Mouse (Mus musculus) 3T3-L1 (cell line): Measurements from ENCODE around the gene Cip2a.

ENCODE experiments used
- DNase-seq: peaks from one replicate; pipeline ENCODE4 v3.0.0-alpha.2; 2015; ENCODE audit warnings: low read depth, low spot score

Cip2a gene

DNA sequence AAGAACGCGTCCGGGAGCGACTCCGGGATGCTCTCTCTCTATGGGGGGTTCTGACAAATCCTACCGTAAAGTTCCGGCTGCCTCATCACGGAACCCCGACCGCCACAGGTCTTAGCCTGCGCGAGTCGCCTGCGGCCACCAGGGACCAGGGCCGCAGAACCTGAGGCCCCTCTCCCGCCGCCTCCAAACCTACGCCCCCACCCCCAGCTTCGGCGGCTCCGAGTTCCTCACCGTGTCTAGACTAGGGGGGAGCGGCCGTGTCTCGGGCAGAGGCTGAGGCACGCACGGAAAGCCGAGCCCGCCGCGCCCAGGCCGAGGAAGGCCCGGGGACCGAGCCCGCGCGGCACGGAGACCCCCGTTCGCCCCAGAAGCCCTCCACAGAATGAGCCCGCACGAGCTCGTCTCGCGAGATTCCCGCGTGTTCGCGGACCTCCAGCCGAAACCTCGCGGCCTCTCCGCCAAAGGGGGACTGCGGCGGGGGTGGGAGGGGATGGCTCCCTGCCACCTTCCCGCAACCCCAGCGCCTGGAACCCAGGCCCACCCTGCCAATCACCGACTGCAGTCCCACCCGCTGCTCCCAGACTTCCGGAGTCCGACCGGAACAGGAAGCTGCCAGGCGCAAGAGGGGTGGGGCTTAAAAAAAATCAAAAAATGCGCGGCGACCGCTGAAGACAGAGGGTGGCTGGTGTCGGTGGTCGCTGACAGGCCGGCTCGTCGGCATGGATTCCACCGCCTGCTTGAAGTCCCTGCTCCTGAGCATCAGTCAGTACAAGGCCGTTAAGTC, at the start of gene Cip2a, which contains the start of gene Dzip3:
Cip2a (plus strand) TSS at position 627 of the 784 bp plus-strand sequence.
Dzip3 (minus strand) TSS at position 607 of the 784 bp plus-strand sequence.
- peak; percentile 94 for DNase-seq

DNA sequence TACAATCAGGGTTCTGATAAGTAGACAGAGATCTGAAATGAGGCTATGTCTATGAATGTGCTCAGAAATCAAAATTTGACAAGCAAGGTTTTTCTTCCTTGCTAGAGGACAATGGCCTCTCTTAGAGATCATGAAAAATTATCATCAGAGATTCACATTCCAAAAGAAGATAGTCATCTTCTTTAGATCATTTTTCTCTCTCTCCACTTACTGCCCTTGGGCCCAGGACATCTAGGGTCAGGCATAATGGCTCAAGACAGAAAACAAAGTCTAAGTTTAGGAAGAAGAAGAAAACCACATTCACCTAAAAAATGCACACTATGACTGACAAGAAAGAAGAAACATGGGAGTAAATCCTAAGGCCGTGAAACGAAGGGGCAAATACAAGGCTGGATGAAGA, 21.0 kb upstream of the Cip2a start:
- peak; percentile 10 for DNase-seq

DNA sequence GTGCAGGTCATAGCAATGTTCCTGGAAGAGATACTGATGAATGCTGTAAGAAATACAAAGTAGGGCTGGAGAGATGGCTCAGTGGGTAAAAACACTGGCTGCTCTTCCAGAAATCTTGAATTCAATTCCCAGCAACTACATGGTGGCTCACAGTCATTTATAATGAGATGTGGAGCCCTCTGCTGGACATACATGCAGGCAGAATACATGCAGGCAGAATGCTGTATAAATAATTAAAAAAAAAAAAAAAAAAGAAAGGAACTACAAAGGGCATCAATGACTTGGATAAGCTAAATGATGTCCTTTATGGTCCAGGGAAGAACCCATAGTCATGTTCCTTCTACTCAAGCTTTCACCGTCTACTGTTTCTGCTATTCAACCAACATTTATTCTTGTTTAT, 20.4 kb upstream of the Cip2a start:
- DNase-seq = peak; percentile 76

DNA sequence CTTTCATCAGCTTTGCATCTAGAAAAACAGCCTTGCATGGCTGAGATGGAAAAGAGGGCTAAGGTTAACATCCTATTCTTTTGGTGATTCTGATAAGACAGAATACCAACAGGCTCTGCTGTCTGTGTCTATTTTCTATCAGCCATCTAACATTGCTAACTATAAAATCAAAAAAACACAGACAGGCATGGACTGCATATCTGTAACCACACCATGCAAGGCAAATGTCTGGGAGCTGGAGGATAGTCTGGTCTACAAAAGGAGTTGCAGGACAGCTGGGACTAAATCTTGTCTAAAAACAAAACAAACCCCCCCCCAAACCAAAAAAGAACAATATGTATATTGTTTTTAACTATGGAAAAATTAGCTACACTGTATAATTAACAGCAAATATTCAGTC, 14.0 kb upstream of the Cip2a start:
- no peak for DNase-seq

DNA sequence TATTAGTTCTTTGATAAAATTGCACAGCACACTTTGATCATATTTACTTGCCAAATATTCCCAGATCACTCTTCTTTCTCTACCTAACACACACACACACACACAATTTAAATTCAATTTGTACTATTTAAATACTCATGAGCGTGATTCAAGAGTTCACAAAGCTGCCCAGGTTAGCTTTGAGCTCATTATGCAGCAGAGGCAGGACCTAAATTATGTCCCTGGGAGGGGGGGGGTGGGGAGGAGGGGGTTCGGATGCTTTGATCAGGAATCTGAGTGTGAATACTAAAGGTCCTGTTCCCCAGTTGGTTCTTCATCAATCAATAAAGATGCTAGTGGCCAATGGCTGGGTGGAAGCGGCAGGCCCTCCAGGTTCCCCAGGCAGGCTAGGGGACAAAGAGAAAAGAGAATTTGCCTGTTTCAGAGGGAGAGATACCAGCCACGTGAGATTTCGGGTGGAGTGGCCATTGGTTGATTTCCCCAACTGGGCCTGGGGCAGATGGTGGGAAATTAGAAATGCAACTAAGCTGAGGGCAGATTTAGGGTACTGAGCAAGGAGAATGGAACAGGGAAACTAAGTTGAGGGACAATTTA, 8.9 kb upstream of the Cip2a start:
- no peak for DNase-seq

DNA sequence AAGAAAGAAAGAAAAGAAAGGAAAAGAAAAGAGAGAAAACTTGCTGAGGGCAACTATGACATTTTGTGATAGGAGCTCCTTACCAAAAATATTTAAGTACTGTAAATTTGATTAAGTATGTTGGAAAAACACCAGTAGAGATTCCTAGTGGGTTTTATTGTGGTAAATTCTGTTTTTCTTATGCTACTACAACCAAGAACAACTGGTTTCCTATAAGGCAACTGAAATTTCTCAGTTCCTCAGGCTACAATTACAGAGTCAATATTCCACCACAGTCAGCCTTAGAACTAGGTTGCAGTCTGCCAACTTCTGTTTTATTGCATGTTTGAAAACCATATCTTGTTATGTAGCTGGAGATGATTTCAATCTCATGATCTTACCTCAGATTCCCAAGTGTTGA, 4.3 kb upstream of the Cip2a start:
- DNase-seq = no peak

DNA sequence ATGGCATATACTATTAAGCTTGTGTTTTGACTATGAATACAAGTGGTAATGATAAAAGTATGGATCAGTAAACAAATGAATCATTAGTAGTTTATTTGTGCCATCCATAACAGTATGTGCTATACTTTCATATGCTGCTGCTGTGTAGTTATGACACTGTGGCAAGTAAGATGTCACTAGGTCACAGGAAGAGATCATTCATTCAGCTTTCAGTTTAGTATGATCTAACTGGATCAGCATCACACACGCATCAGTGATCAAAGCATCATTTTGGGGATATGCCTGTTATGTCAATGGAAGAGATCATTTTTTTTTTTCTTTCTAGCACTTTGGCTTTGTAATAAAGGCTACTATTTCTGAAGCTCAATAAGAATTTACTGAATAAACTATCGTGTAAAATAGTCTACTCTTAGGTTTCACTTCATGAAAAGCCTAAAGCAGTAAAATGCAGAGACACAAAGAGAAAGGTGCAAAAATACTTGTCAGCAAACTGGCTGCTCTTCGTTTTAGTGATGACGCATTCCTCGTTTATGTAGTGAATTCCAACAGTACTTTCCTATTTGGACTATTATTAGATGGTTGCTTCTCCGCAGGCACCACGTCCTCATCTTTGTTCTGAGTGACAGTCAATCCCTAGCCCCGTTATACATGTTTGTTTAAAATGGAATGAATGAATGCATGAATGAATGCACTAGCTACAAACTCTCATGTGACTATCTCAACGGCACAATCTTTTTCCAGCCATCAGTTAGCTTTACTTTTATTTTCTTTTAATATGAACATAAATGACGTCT, 1.4 kb upstream of the Cip2a start:
- DNase-seq = peak; percentile 58

DNA sequence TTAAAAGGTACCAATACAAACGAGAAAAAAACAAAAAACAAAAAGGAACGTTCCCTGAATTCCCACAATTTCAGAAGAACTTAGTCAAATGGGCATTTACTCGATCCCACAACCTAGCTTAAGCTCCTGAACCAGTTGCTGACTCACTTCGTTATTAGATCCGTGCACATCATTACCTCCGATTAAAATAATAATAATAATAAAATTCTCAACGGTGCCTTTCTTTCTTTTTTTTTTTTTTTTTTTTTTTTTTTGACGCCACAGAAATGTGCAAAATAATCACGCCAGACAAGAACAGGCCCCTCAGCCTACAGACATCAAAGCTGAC, 790 bp upstream of the Cip2a start:
- no peak for DNase-seq

DNA sequence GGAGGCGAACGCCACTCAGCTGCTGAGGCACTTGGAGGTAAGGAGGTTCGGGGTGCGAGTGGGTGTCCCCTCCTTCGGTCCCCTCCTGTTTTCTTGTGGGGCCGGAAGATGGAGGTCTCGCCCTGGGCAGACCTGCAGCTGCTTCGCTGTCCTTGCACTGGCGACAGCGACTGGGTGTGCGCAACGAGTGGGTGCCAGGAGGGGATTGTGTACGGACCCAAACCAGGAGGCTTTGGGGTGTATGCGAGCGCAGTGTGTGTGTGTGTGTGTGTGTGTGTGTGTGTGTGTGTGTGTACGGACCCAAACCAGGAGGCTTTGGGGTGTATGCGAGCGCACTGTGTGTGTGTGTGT, 333 bp downstream of the Cip2a start:
- no peak for DNase-seq

DNA sequence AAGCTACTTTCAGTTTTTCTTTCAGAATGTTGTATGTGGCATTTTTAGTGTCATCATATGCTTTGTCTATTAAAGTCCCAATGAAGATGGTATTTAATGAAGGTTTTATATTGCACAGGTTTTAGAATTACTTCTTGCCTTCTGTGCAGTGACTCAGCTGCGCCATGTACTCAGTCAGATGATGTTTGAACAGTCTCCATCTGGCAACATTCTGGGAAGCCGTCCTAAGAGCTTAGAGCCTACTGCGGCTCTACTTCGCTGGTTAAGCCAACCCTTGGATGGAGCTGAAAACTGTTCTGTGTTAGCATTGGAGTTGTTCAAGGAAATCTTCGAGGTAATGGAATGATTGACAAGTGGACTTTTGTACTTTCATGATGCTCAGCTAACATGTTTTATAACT, 10.2 kb downstream of the Cip2a start:
- no peak for DNase-seq

DNA sequence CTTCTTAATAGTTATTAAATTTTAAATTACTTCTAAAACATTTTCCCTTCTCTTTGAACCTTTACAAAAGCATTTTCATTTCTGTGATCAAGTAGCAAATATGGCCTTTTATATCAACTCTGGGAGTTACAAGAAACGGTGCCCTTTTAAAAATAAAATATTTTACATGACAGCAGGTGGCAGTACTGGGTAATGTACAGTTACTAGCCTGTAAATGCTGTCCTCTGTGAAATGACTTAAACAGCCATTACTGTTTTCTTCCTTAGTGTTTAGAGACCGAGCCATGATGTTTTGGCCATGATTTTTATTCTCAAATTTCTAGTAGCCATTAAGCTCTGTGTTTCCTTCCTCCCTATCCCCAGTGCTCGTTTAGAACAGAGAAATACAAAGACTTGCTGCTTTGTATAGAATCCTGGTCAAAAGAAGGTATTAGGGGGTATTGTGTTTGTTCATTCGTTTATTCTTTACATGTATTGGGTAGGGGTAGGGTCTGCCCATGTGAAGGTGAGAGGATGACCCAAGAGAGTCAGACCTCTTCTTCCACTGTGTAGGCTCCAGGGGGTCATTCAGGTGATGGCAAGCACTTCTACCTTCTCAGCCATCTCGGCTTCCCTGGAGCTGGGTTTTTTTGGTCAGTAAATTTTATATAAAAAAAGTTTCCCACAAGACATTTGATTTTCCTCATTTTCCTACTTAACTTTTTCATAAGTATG, 22.8 kb downstream of the Cip2a start:
- peak; percentile 62 for DNase-seq

DNA sequence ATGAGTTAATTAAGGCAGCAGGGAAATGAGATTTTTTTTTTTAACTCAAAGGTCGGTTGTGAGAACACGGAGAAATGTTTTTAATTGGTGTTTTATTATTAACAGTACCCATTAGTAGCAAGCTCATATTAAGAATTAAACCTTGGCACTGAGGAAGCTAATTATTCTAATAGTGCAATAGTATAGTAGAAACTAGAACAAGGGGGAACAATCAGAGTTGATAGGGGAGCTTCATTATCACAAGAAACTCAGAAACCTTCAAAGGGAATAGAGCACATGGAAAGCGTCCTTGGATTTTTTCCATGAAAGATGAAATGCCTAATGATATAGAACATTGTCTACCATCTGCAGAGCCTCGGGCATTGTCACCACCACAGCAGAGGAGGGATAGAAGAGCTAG, 41.9 kb downstream of the Cip2a start:
- DNase-seq = no peak

DNA sequence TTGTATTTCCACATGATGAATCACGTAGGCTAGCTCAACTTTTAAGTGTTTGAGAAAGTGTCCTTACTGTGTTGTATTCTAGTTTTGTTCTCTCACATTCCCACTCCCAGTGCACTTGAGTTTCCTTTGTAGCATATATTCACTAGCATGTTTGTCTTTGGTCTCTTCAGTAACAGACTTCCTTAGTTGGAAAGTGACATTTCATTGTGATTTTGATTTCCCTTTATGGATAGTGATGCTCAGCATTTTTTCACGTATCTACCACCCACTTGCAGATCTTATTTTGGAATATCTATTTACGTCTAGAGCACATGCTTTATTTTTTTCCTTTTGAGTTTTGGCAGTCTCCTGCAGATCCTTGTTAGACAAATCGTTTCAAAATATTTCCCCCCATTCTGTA, 43.8 kb downstream of the Cip2a start:
- no peak for DNase-seq

DNA sequence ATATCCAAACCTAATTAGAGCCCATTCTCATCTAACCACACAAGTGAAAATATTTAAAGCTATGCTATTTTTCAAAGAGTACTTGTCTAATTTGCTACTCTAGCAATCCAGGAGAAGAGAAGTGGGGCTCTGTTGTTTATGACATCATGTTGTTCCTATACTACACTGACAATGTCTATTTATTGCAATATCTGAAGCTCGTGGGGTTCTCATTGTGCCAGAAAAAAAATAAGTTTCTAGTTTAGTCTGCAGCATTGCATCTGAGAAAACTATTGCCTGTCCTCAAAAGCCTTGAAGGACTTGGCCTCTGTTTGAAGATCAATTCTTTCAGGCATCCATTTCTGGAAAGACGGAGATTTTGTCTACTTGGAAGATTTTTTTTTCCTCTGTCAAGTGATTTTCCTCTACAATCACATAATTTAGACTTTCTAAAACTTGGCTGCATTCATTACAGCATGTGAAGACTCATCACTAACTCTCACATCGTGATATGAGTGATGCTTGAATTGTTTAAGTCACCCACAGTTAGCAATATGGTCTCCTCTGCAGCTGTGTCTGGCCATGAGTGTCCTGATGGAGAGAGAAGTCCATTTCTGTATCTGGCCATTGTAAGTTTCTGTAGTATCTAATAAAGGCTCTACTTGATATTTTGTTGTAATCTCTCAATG, 46.7 kb downstream of the Cip2a start:
- no peak for DNase-seq

DNA sequence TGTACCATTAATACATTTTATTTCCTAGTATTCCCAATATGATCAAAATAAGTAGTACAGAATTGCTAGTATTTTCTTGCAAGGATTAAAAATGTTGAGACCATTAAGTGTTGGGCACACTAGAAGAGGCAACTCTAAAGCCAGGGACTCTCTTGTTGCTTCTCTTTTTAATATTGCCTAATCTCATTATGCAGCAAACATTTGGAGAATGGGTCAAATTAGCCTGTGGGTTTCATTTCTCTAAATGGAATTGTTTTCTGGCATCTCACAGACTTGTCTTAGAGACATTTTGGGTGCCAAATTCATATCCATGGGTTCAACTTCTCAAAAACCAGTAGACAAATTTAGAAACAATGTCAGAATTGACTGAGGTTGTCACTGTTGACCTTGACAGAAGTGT, 55.2 kb downstream of the Cip2a start:
- DNase-seq = no peak

DNA sequence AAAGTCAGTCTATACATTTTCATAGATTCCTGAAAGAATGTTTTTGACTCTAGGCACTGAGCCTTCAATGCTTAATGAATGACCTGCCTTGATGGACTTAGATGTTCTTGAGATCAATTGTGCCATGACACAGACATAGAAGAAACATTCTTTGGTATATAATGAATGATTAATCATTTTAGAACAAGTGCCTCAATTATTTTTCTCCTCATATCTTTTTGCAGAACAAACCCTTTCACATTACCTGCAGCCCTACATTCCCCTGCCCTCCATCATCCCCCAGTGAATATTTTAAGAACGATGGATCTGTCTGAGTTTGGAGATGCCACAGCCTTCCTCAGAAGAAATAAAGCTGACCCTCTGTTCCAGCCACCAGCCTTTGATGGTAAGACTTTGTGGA, 63.2 kb downstream of the Cip2a start, which contains the start of gene Myh15:
Myh15 (plus strand) TSS at position 301 of the 400 bp plus-strand sequence.
- no peak for DNase-seq
